7 mouse cellular contexts compared by ENCODE assay signal in the genomic region with DNA sequence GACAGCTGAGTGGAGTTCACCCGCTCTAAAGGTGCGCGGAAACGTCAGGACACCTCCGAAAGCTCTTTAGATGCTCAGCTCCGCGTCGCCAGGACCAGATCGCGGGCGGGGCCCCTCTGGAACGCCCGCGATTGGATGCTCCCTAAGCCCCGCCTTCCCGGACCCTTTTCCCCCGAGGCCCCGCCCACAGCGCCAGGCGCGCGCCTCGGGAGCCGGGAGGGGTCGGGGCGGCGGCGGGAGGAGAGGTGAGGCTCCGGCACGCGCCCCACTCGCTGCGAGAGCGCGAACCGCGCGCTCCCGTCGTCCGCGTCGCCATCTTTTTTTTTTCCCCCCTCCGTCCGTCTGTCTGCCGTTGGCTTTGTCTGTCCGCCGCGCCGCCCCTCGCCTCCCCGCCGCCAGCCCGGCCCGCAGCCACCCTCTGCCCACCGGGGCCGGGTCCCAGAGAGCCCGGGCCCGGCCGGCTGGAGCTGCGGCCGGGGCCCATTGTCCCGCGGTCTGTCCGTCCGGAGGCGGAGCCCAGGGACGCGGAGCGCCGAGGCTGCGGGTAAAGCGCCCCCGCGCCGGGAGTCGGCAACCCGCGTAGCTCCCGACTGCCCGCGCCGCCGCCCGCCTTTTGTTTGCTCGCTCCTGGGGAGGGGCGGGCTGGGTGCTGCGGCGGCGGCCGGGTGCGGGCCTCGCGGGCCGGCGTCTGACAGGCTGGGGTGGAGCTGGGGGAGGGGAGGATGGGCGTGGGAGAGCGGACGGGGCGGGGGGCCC. TPM values are rescaled to one million over a fixed set of nuclear protein-coding genes. Genes with fewer than 3 reads are reported as not detected.
DNase-seq lines count a peak whose midpoint lies in the region; ATAC-seq lines count a peak whose summit lies in the region.

A gene (plus strand): TSS at position 227 of the 756 bp plus-strand sequence.

- H3K36me3 ChIP-seq in intestine, embryonic 16.5 days (ENCODE audit: control insufficient read depth, insufficient read depth, low read length) = no peaks in the 10 kb centered on the region
- 0 out of 2 replicates have a peak, but pooled peaks cover 9% of the 10 kb centered on the region for H3K36me3 ChIP-seq in midbrain, embryonic 11.5 days (ENCODE audit: control insufficient read depth, insufficient read depth, low read length)

- ATAC-seq in intestine, embryonic 16.5 days = peak; percentile 92
- ATAC-seq in midbrain, embryonic 11.5 days (ENCODE audit: low FRiP score) = peak; percentile 90

- H3K27me3 ChIP-seq in intestine, embryonic 16.5 days (replicated peaks; ENCODE audit: control insufficient read depth, insufficient read depth, low read length) = no peaks in the 10 kb centered on the region
- peaks cover 5% of the 10 kb centered on the region; the same call in 1 of the 2 replicates for H3K27me3 ChIP-seq in midbrain, embryonic 11.5 days (ENCODE audit: control insufficient read depth, insufficient read depth, low read length)

- H3K4me3 ChIP-seq in intestine, embryonic 16.5 days (ENCODE audit: low read length) = peak within 1 kb of the TSS; percentile 94
- H3K4me3 ChIP-seq in midbrain, embryonic 11.5 days (ENCODE audit: low read depth, low read length) = peak within 1 kb of the TSS; percentile 98

- H3K9me3 ChIP-seq in intestine, embryonic 16.5 days (ENCODE audit: control insufficient read depth, low read length) = no peaks in the 10 kb centered on the region
- H3K9me3 ChIP-seq in midbrain, embryonic 11.5 days (ENCODE audit: control insufficient read depth, low read length) = no peaks in the 10 kb centered on the region

- H3K9ac ChIP-seq in intestine, embryonic 16.5 days (ENCODE audit: low read depth, low read length) = peak within 1 kb of the TSS; percentile 99
- peak within 1 kb of the TSS; percentile 99 for H3K9ac ChIP-seq in midbrain, embryonic 11.5 days (ENCODE audit: low read length)

- H3K27ac ChIP-seq in intestine, embryonic 16.5 days (ENCODE audit: low read length) = peak within 1 kb of the TSS; percentile 91
- H3K27ac ChIP-seq in midbrain, embryonic 11.5 days (ENCODE audit: low read depth, low read length) = peak within 1 kb of the TSS; percentile 88

- H3K4me2 ChIP-seq in intestine, embryonic 16.5 days (ENCODE audit: low read depth, low read length) = peak within 1 kb of the TSS; percentile 87
- H3K4me2 ChIP-seq in midbrain, embryonic 11.5 days = peak within 1 kb of the TSS; percentile 91

- under 1% methylated on average over 93 of the region's 100 CpGs for WGBS in intestine, embryonic 16.5 days
- under 1% methylated on average over 51 of the region's 100 CpGs for WGBS in midbrain, embryonic 11.5 days

- intact Hi-C loops in gastrocnemius, postnatal 36 days (cut with DNase I) = loop anchor here (2.0 kb wide), 1 partner anchor 13 kb away; a partner anchor contains a TSS
- intact Hi-C loops in left cerebral cortex, postnatal 36 days (cut with DNase I) = loop anchor here (1.0 to 5.0 kb wide), 2 partner anchors 12 to 98 kb away; a partner anchor contains a TSS

- peak; percentile 92 to 94 for DNase-seq in adrenal gland, adult 18-20 months (ENCODE audit: low spot score in 2 of 2)
- peak; percentile 99 for DNase-seq in embryo, embryonic 11 days
- DNase-seq in gastrocnemius, postnatal 36 days = peak; percentile 86 to 89
- DNase-seq in left cerebral cortex, postnatal 36 days (ENCODE audit: low spot score in 2 of 2) = peak; percentile 90 to 95
- DNase-seq in midbrain, embryonic 11.5 days (ENCODE audit: low spot score, missing footprints) = peak; percentile 100
- DNase-seq in skeletal muscle tissue, adult 2 months (ENCODE audit: low read depth, low spot score) = peak; percentile 72

- H3K4me1 ChIP-seq in intestine, embryonic 16.5 days (ENCODE audit: control insufficient read depth, insufficient read depth, low read length) = peaks cover 13% of the 10 kb centered on the region
- peaks cover 16% of the 10 kb centered on the region for H3K4me1 ChIP-seq in midbrain, embryonic 11.5 days (ENCODE audit: control insufficient read depth, insufficient read depth, low read length)

RNA-seq across cellular contexts. Expression of the gene that starts here (rescaled TPM):
- total RNA-seq in adrenal gland, adult 18-20 months (2021) = 1 to 10 TPM; 7.7 to 8.2 TPM
- total RNA-seq in gastrocnemius, postnatal 36 days (2021) = 1 to 10 TPM; 4.3 to 5.9 TPM
- 12.6 and 13.0 TPM in 2 replicates for polyA plus RNA-seq in intestine, embryonic 16.5 days (2015; fragmentation: Nextera tagmentation; extraction: Ambion mirVana)
- 10 to 100 TPM; 45.3 to 46.4 TPM for total RNA-seq in left cerebral cortex, postnatal 36 days (2021)
- polyA plus RNA-seq in midbrain, embryonic 11.5 days (2014; fragmentation: Nextera tagmentation; extraction: Ambion mirVana) = 50.9 and 52.4 TPM in 2 replicates

Comparison
In these comparisons a context has a peak if more than half of its experiments do, and no peak if none do; other contexts are left out.
1. Peak in every context shown above with its lines: DNase-seq, ATAC-seq, H3K4me3 ChIP-seq and H3K27ac ChIP-seq.
2. RNA of the gene that starts here (total RNA-seq): 45.3 to 46.4 TPM in left cerebral cortex, postnatal 36 days; 7.7 to 8.2 TPM in adrenal gland, adult 18-20 months and 4.3 to 5.9 TPM in gastrocnemius, postnatal 36 days; every median in the first group is over 4 times any median in the second.